Mouse (Mus musculus): ENCODE measurements at regions not wholly inside any gene's neighbourhood (a gene's known extent, or its start where the extent isn't known, plus 50 kb on each side); places are given as distances from the start of the nearest gene placed in this dataset.
"Not testable (repeated sequence)": the region's sequence is repeated elsewhere in the genome, so short reads cannot be mapped to it uniquely, and the experiment has no call there.

- DNase-seq = peak; percentile 78
Measured at GRCm38 (mm10) chr4:79670203-79670891, 1163.6 kb upstream of the Tyrp1 start.

DNA sequence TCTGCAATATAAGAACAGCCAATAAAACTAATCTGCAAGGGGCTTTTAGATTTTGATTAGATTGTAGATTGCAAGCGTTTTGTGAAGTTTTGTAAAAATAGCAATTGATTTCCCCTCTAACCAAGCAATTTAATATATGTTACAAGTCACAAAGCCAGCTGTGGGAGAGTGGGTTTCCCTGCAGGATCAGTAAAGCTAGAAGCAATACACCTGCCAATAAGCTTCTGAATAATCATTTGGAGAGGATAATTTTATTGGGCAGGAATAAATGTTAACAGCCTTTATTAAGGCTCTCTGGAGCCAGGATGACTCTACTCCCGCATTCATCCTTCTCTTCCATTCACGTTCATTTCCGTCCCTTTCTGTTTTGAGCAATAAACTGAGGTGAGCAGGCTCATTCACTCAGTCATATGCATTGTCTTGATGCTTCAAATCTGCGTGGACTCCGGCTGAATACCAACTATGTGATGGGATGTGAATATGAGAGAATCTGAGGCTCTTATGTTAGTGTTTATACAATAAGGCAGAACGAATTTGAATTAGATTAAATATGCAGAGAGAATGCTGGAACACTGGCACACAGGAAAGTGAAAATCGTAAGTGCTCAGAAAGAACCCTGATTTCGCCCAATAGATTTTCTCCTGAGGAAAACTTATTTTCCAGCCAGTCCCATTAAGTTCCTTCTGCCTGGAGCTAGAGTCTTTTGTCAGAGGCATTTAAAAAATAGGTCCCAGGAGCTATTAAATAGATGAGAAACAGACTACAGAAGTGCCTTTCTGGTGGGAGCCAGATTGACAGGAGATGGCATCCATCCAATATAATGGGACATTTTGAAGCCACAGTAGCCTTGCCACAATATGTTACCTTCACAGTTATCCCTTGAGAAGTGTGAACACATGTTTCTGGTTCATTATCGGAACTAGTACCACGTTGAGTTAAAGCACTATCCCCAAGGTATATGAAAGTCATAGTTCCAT is 1138.8 kb upstream of the Tyrp1 start:
- DNase-seq = no peak

- DNase-seq = not testable (repeated sequence)
Measured at GRCm38 (mm10) chr4:79720915-79721314, 1113.0 kb upstream of the Tyrp1 start.

- no peak for DNase-seq
Measured at GRCm38 (mm10) chr4:79724103-79724502, 1109.8 kb upstream of the Tyrp1 start.

DNA sequence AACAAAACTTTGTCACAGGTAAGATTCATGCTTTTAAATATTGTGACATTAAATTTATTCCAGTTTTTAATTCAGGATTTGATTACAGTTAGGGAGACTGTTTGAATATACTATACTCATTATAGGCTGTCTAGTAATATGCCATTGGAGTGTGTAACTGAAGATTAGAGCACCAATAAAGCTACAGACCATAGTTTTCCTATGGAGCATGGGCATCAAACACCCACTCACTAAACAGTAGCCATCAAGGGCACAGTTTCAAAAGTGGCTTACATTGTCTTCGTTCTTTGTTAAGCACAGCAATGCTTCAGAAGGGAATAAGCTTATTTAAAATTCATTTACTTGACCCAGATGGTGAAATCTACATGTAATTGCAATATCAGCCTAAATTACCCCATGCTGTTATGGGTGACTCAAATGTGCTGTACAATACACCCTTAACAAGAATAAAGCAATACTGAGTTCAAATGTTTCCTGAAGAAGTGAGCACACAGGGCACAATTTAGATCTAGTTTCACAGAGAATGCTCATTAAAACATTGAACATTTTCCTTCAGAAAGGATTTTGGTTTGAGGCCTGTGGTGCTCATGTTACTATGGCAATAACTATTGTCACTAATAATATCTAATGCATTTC is 1092.9 kb upstream of the Tyrp1 start:
- no peak for DNase-seq

All from right cerebral cortex, adult 18-20 months (tissue).